Mouse (Mus musculus) liver, embryonic 16.5 days (tissue): ENCODE results near the gene Spib. TPM values are rescaled to one million over a fixed set of nuclear protein-coding genes. Genes with fewer than 3 reads are reported as not detected.

Source experiments
- ATAC-seq: fragments of 200-750 bp; cut with Nextera tagmentation; 2 replicates; pipeline ENCODE4 v1.8.0; 2017; ENCODE audit warnings: low read depth, mild to moderate bottlenecking, moderate number of reproducible peaks, moderate library complexity
- H3K27ac ChIP-seq: fragments of 300-500 bp; sonication (generic); 2 replicates; pipeline ENCODE4 v1.5.1; 2014; ENCODE audit warnings: mild to moderate bottlenecking, low read length
- H3K27me3 ChIP-seq: fragments of 300-500 bp; sonication (generic); 2 replicates; pipeline ENCODE4 v1.6.1; 2014; ENCODE audit warnings: low read depth, low read length, mixed read lengths; ENCODE audit not compliant: control insufficient read depth, insufficient read depth
- H3K36me3 ChIP-seq: fragments of 300-500 bp; sonication (generic); 2 replicates; pipeline ENCODE4 v1.6.1; 2014; ENCODE audit warnings: mild to moderate bottlenecking; ENCODE audit not compliant: control insufficient read depth, insufficient read depth
- H3K4me1 ChIP-seq: fragments of 300-500 bp; sonication (generic); 2 replicates; pipeline ENCODE4 v1.6.1; 2014; ENCODE audit warnings: low read depth, low read length, mixed read lengths; ENCODE audit not compliant: control insufficient read depth
- H3K4me2 ChIP-seq: fragments of 300-500 bp; sonication (generic); 2 replicates; pipeline ENCODE4 v1.6.1; 2014; ENCODE audit warnings: low read depth, low read length, mixed read lengths
- H3K4me3 ChIP-seq: fragments of 300-500 bp; sonication (generic); 2 replicates; pipeline ENCODE4 v1.5.1; 2014; ENCODE audit warnings: low read depth, mild to moderate bottlenecking, low read length
- H3K9ac ChIP-seq: fragments of 300-500 bp; sonication (generic); 2 replicates; pipeline ENCODE4 v1.6.1; 2014; ENCODE audit warnings: low read depth, low read length
- H3K9me3 ChIP-seq: fragments of 300-500 bp; sonication (generic); replicated peaks from 2 replicates; pipeline ENCODE4 v1.6.1; 2016; ENCODE audit warnings: low read length; ENCODE audit not compliant: control insufficient read depth
- WGBS: fragments of 180-500 bp; shearing (Covaris S2); extraction: QIAGEN DNeasy Blood & Tissue Kit; methylation state at CpG from one replicate; pipeline ENCODE4 v1.1.7; 2014; ENCODE audit not compliant: insufficient replicate concordance; 5-methylcytosine and 5-hydroxymethylcytosine counted together
- polyA plus RNA-seq: library from polyadenylated mRNA; unstranded; fragments of >200 nt; fragmentation: Nextera tagmentation; extraction: Ambion mirVana; gene quantifications from 2 replicates; pipeline ENCODE4 v1.2.1, GENCODE M21; 2015

Spib gene
- polyA plus RNA-seq, 1 experiment from 2014 or later, result 2.0 TPM

GRCm38 (mm10) chr7:44538756-44539624 is 7.1 kb upstream of the Spib start:
- Histone ChIP-seq H3K4me2 (no peak overlapping the region), H3K27ac (no peak overlapping the region), H3K27me3 (no peaks in the 10 kb centered on the region), H3K9ac (no peak overlapping the region), H3K36me3 (peaks cover 70% of the 10 kb centered on the region), H3K4me3 (no peak overlapping the region), H3K9me3 (no peaks in the 10 kb centered on the region), H3K4me1 (no peaks in the 10 kb centered on the region)
- WGBS, result 89% methylated on average over 41 of the region's 41 CpGs
- ATAC-seq, result no peak

- Histone ChIP-seq H3K4me2 (no peak overlapping the region), H3K36me3 (peaks cover 66% of the 10 kb centered on the region), H3K9ac (no peak overlapping the region), H3K4me3 (no peak overlapping the region), H3K4me1 (no peaks in the 10 kb centered on the region; the same call in 1 of the 2 replicates), H3K9me3 (no peaks in the 10 kb centered on the region), H3K27me3 (no peaks in the 10 kb centered on the region), H3K27ac (no peak overlapping the region)
- no peak for ATAC-seq
- 88% methylated on average over 13 of the region's 13 CpGs for WGBS
Observed at GRCm38 (mm10) chr7:44537496-44537895, 5.6 kb upstream of the Spib start.

GRCm38 (mm10) chr7:44537009-44537408 is 5.1 kb upstream of the Spib start:
- no peak overlapping the region for H3K9ac ChIP-seq
- ATAC-seq, result no peak
- H3K9me3 ChIP-seq, result no peaks in the 10 kb centered on the region
- no peaks in the 10 kb centered on the region; the same call in 1 of the 2 replicates for H3K4me1 ChIP-seq
- no peak overlapping the region for H3K4me2 ChIP-seq
- no peaks in the 10 kb centered on the region for H3K27me3 ChIP-seq
- 80% methylated on average over 7 of the region's 7 CpGs for WGBS
- no peak overlapping the region for H3K27ac ChIP-seq
- H3K36me3 ChIP-seq, result peaks cover 61% of the 10 kb centered on the region
- H3K4me3 ChIP-seq, result no peak overlapping the region

GRCm38 (mm10) chr7:44536590-44536968 is 4.7 kb upstream of the Spib start:
- Histone ChIP-seq H3K9me3 (no peaks in the 10 kb centered on the region), H3K27ac (no peak overlapping the region), H3K36me3 (peaks cover 57% of the 10 kb centered on the region), H3K27me3 (no peaks in the 10 kb centered on the region), H3K4me2 (no peak overlapping the region), H3K4me1 (no peaks in the 10 kb centered on the region; the same call in 1 of the 2 replicates), H3K4me3 (no peak overlapping the region), H3K9ac (no peak overlapping the region)
- no peak for ATAC-seq
- WGBS, result 79% methylated on average over 6 of the region's 6 CpGs

- Histone ChIP-seq H3K36me3 (peaks cover 50% of the 10 kb centered on the region), H3K9ac (no peak overlapping the region), H3K27ac (no peak overlapping the region), H3K4me2 (no peak overlapping the region), H3K4me3 (no peak overlapping the region), H3K4me1 (no peaks in the 10 kb centered on the region; the same call in 1 of the 2 replicates), H3K9me3 (no peaks in the 10 kb centered on the region), H3K27me3 (no peaks in the 10 kb centered on the region)
- WGBS, result 89% methylated on average over 27 of the region's 27 CpGs
- ATAC-seq, result no peak
Observed at GRCm38 (mm10) chr7:44535657-44536589, 4.1 kb upstream of the Spib start.

GRCm38 (mm10) chr7:44534656-44535441 is 3.0 kb upstream of the Spib start:
- no peak overlapping the region for H3K4me2 ChIP-seq
- 85% methylated on average over 19 of the region's 19 CpGs for WGBS
- no peaks in the 10 kb centered on the region for H3K9me3 ChIP-seq
- H3K4me3 ChIP-seq, result no peak overlapping the region
- H3K27me3 ChIP-seq, result no peaks in the 10 kb centered on the region
- H3K36me3 ChIP-seq, result peaks cover 39% of the 10 kb centered on the region
- ATAC-seq, result no peak
- H3K4me1 ChIP-seq, result no peaks in the 10 kb centered on the region; the same call in 1 of the 2 replicates
- no peak overlapping the region for H3K9ac ChIP-seq
- H3K27ac ChIP-seq, result no peak overlapping the region

GRCm38 (mm10) chr7:44534242-44534641 is 2.4 kb upstream of the Spib start:
- ATAC-seq, result no peak
- Histone ChIP-seq H3K9me3 (no peaks in the 10 kb centered on the region), H3K27ac (no peak overlapping the region), H3K9ac (no peak overlapping the region), H3K4me2 (no peak overlapping the region), H3K27me3 (no peaks in the 10 kb centered on the region), H3K4me3 (no peak overlapping the region), H3K36me3 (peaks cover 35% of the 10 kb centered on the region), H3K4me1 (no peaks in the 10 kb centered on the region; the same call in 1 of the 2 replicates)
- WGBS, result 73% methylated on average over 13 of the region's 13 CpGs

GRCm38 (mm10) chr7:44533746-44534045 is 1.8 kb upstream of the Spib start:
- H3K4me3 ChIP-seq, result no peak overlapping the region
- ATAC-seq, result no peak
- no peaks in the 10 kb centered on the region for H3K9me3 ChIP-seq
- H3K27ac ChIP-seq, result no peak overlapping the region
- H3K4me1 ChIP-seq, result no peaks in the 10 kb centered on the region; the same call in 1 of the 2 replicates
- peaks cover 30% of the 10 kb centered on the region for H3K36me3 ChIP-seq
- no peak overlapping the region for H3K9ac ChIP-seq
- WGBS, result 87% methylated on average over 12 of the region's 12 CpGs
- no peak overlapping the region for H3K4me2 ChIP-seq
- peaks cover under 1% of the 10 kb centered on the region; the same call in 1 of the 2 replicates for H3K27me3 ChIP-seq
